Mouse (Mus musculus) myocyte (in vitro differentiated cells): ENCODE data around the gene Tgfbr1. TPM values are rescaled to one million over a fixed set of nuclear protein-coding genes. Genes with fewer than 3 reads are reported as not detected.
A peak's percentile ranks its signal among the peaks of the same experiment; 100 is the strongest.

Experiments
- H3K27me3 ChIP-seq: one replicate; pipeline ENCODE4 v1.6.1; 2011; ENCODE audit not compliant: control insufficient read depth, insufficient read depth, insufficient read length
- H3K36me3 ChIP-seq: one replicate; pipeline ENCODE4 v1.6.1; 2011; ENCODE audit not compliant: control insufficient read depth, insufficient read depth
- H3K4me2 ChIP-seq: one replicate; pipeline ENCODE4 v1.6.1; 2011; ENCODE audit warnings: low read depth, control low read depth
- H3K4me3 ChIP-seq: one replicate; pipeline ENCODE4 v1.5.1; 2011; ENCODE audit warnings: mild to moderate bottlenecking, control low read depth, moderate library complexity
- H3K79me2 ChIP-seq: one replicate; pipeline ENCODE4 v1.6.1; 2011; ENCODE audit not compliant: control insufficient read depth, insufficient read depth
- H3ac ChIP-seq: one replicate; pipeline ENCODE4 v1.6.1; 2011; ENCODE audit not compliant: control insufficient read depth, insufficient read length
- CEBPB ChIP-seq: IDR thresholded peaks from 2 replicates; pipeline ENCODE4 v1.6.1; 2011; ENCODE audit warnings: mild to moderate bottlenecking, moderate library complexity; ENCODE audit not compliant: poor library complexity, insufficient read depth, severe bottlenecking
- E2F4 ChIP-seq: IDR thresholded peaks from one replicate; pipeline ENCODE4 v1.6.1; 2011; ENCODE audit warnings: mild to moderate bottlenecking, control low read depth, moderate library complexity; ENCODE audit not compliant: insufficient read depth
- MAX ChIP-seq: IDR thresholded peaks from one replicate; pipeline ENCODE4 v1.6.1; 2011; ENCODE audit warnings: low read depth, mild to moderate bottlenecking, control low read depth
- MYOD1 ChIP-seq, 3 experiments: IDR thresholded peaks; one replicate each; pipeline ENCODE4 v1.6.1; 2011; ENCODE audit warnings: control low read depth in 2 of 3, low read depth in 2 of 3, mild to moderate bottlenecking in 2 of 3, moderate library complexity in 1 of 3; ENCODE audit not compliant: insufficient read length in 2 of 3, control insufficient read depth in 1 of 3
- MYOG ChIP-seq, 3 experiments: IDR thresholded peaks; one replicate each; pipeline ENCODE4 v1.6.1; 2011; ENCODE audit warnings: control low read depth in 2 of 3, low read depth in 2 of 3, mild to moderate bottlenecking in 2 of 3; ENCODE audit not compliant: insufficient read length in 2 of 3, control insufficient read depth in 1 of 3, insufficient read depth in 1 of 3
- POLR2A ChIP-seq: IDR thresholded peaks from one replicate; pipeline ENCODE4 v1.6.1; 2011; ENCODE audit warnings: low read depth, mild to moderate bottlenecking, control low read depth, moderate library complexity; ENCODE audit not compliant: insufficient read length
- POLR2AphosphoS2 ChIP-seq: IDR thresholded peaks from one replicate; pipeline ENCODE4 v1.6.1; 2011; ENCODE audit warnings: low read depth, control low read depth; ENCODE audit not compliant: insufficient read length
- REST ChIP-seq: IDR thresholded peaks from one replicate; pipeline ENCODE4 v1.6.1; 2011; ENCODE audit warnings: mild to moderate bottlenecking, control low read depth, moderate library complexity; ENCODE audit not compliant: insufficient read depth, insufficient read length
- SRF ChIP-seq: IDR thresholded peaks from one replicate; pipeline ENCODE4 v1.6.1; 2011; ENCODE audit warnings: low read depth; ENCODE audit not compliant: control insufficient read depth, insufficient read length
- TCF12 ChIP-seq: IDR thresholded peaks from one replicate; pipeline ENCODE4 v1.6.1; 2011; ENCODE audit warnings: mild to moderate bottlenecking, control low read depth; ENCODE audit not compliant: poor library complexity, insufficient read depth, severe bottlenecking
- TCF3 ChIP-seq: IDR thresholded peaks from one replicate; pipeline ENCODE4 v1.6.1; 2011; ENCODE audit warnings: low read depth, control low read depth; ENCODE audit not compliant: insufficient read length
- USF1 ChIP-seq: IDR thresholded peaks from one replicate; pipeline ENCODE4 v1.6.1; 2011; ENCODE audit warnings: low read depth, mild to moderate bottlenecking, control low read depth, moderate library complexity
- polyA plus RNA-seq: library from polyadenylated mRNA; unstranded; fragments of >200 nt; fragmentation: generic; extraction: Trizol; gene quantifications from one replicate; pipeline ENCODE4 v1.2.1, GENCODE M21; 2012; ENCODE audit warnings: missing spikeins

The Tgfbr1 gene
- polyA plus RNA-seq, 1 experiment, result 2.7 TPM

GRCm38 (mm10) chr4:47347022-47347421, 6.0 kb upstream of the Tgfbr1 start:
- Histone ChIP-seq H3K79me2 (no peaks in the 10 kb centered on the region), H3K27me3 (peaks cover 5% of the 10 kb centered on the region), H3K4me3 (no peak overlapping the region), H3K36me3 (no peaks in the 10 kb centered on the region), H3K4me2 (no peak overlapping the region), H3ac (no peak overlapping the region)
- TF ChIP-seq POLR2AphosphoS2, result no peak
- TF ChIP-seq MYOG (IDR thresholded peaks at IDR 0.05; ENCODE audit: control insufficient read depth in 1 of 3, insufficient read depth in 1 of 3, insufficient read length in 2 of 3, low read depth in 2 of 3), result no peak

GRCm38 (mm10) chr4:47349759-47350158, 3.3 kb upstream of the Tgfbr1 start:
- no peak overlapping the region for H3ac ChIP-seq
- no peaks in the 10 kb centered on the region for H3K36me3 ChIP-seq
- H3K27me3 ChIP-seq, result peaks cover 5% of the 10 kb centered on the region
- H3K79me2 ChIP-seq, result peaks cover 9% of the 10 kb centered on the region
- H3K4me2 ChIP-seq, result no peak overlapping the region
- no peak for TF ChIP-seq MYOD1 (IDR thresholded peaks at IDR 0.05; ENCODE audit: control insufficient read depth in 1 of 3, insufficient read length in 2 of 3, low read depth in 2 of 3)
- no peak for TF ChIP-seq CEBPB
- no peak for TF ChIP-seq E2F4
- no peak for TF ChIP-seq MYOG (IDR thresholded peaks at IDR 0.05; ENCODE audit: control insufficient read depth in 1 of 3, insufficient read depth in 1 of 3, insufficient read length in 2 of 3, low read depth in 2 of 3)
- TF ChIP-seq REST, result no peak
- no peak for TF ChIP-seq POLR2A
- no peak for TF ChIP-seq SRF
- no peak for TF ChIP-seq TCF12
- TF ChIP-seq USF1, result no peak
- TF ChIP-seq POLR2AphosphoS2, result no peak
- no peak for TF ChIP-seq MAX
- no peak for TF ChIP-seq TCF3
- no peak overlapping the region for H3K4me3 ChIP-seq

GRCm38 (mm10) chr4:47351386-47352049, 1.5 kb upstream of the Tgfbr1 start:
- H3ac ChIP-seq, result no peak overlapping the region
- no peak for TF ChIP-seq SRF
- no peak for TF ChIP-seq MYOD1 (IDR thresholded peaks at IDR 0.05; ENCODE audit: control insufficient read depth in 1 of 3, insufficient read length in 2 of 3, low read depth in 2 of 3)
- TF ChIP-seq MYOG (IDR thresholded peaks at IDR 0.05; ENCODE audit: control insufficient read depth in 1 of 3, insufficient read depth in 1 of 3, insufficient read length in 2 of 3, low read depth in 2 of 3), result no peak
- no peak for TF ChIP-seq TCF3
- TF ChIP-seq MAX, result no peak
- no peak for TF ChIP-seq E2F4
- no peak for TF ChIP-seq TCF12
- no peak for TF ChIP-seq POLR2AphosphoS2
- TF ChIP-seq POLR2A, result no peak
- TF ChIP-seq REST, result no peak
- TF ChIP-seq USF1, result no peak
- TF ChIP-seq CEBPB, result no peak
- H3K36me3 ChIP-seq, result no peaks in the 10 kb centered on the region
- H3K79me2 ChIP-seq, result peaks cover 21% of the 10 kb centered on the region
- peak overlapping the region; percentile 99 for H3K4me2 ChIP-seq
- H3K27me3 ChIP-seq, result no peaks in the 10 kb centered on the region
- H3K4me3 ChIP-seq, result peak overlapping the region; percentile 50

- Histone ChIP-seq H3K4me2 (peak overlapping the region; percentile 99), H3ac (peak overlapping the region; percentile 59)
- no peak for TF ChIP-seq USF1
- no peak for TF ChIP-seq CEBPB
- no peak for TF ChIP-seq POLR2A
- no peak for TF ChIP-seq TCF12
- TF ChIP-seq REST, result no peak
- no peak for TF ChIP-seq MAX
Measured at GRCm38 (mm10) chr4:47352061-47352661, 861 bp upstream of the Tgfbr1 start.

GRCm38 (mm10) chr4:47353416-47354111, 542 bp downstream of the Tgfbr1 start:
- H3K4me2 ChIP-seq, result peak overlapping the region; percentile 92
- H3ac ChIP-seq, result peak overlapping the region; percentile 59
- H3K36me3 ChIP-seq, result no peaks in the 10 kb centered on the region
- no peak for TF ChIP-seq POLR2AphosphoS2
- peak in 1 of 3 experiments; percentile 0 for TF ChIP-seq MYOD1 (IDR thresholded peaks at IDR 0.05; ENCODE audit: control insufficient read depth in 1 of 3, insufficient read length in 2 of 3, low read depth in 2 of 3)
- no peak for TF ChIP-seq MYOG (IDR thresholded peaks at IDR 0.05; ENCODE audit: control insufficient read depth in 1 of 3, insufficient read depth in 1 of 3, insufficient read length in 2 of 3, low read depth in 2 of 3)
- peaks cover 40% of the 10 kb centered on the region for H3K79me2 ChIP-seq
- H3K27me3 ChIP-seq, result no peaks in the 10 kb centered on the region
- H3K4me3 ChIP-seq, result peak overlapping the region; percentile 50

More at GRCm38 (mm10) chr4:47352061-47352661, 861 bp upstream of the Tgfbr1 start:
- Histone ChIP-seq H3K4me3 (peak overlapping the region; percentile 50), H3K36me3 (no peaks in the 10 kb centered on the region), H3K27me3 (no peaks in the 10 kb centered on the region), H3K79me2 (peaks cover 27% of the 10 kb centered on the region)
